Mouse (Mus musculus): ENCODE measurements around the gene Nufip2. TPM values are rescaled to one million over a fixed set of nuclear protein-coding genes. Genes with fewer than 3 reads are reported as not detected.

Nufip2 gene
- polyA plus RNA-seq, 1 experiment: 87.1 TPM

DNA sequence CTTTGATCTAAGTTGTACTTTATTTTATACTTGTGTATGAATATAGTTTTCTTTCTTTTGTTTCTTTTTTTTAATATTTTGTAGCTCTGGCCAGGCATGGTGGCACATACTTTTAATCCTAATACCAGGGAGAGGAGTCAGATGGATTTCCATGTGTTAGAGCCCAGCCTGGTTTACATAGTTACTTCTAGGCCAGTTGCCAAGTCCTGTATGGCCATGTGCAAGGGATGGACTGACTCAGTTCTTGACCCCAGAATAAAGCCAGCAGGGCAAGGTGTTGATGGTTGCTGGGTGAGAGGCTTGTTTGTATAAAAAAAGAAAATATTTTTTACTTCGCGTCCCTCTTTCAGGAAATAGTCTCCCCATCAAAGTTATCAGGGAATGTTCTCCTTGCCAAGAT lies 13.2 kb upstream of the Nufip2 start:
- TF ChIP-seq CTCF (IDR thresholded peaks at IDR 0.05; ENCODE audit: borderline replicate concordance, insufficient read depth, low read length) (no peak), POLR2A (IDR thresholded peaks at IDR 0.05; ENCODE audit: low read depth, low read length) (no peak)
- H3K27ac ChIP-seq (ENCODE audit: insufficient read depth, low read length): peak overlapping the region; percentile 61; the same call in 1 of the 2 replicates
- H3K4me1 ChIP-seq (ENCODE audit: control insufficient read depth, insufficient read depth, low read length): no peaks in the 10 kb centered on the region
- H3K4me3 ChIP-seq (ENCODE audit: insufficient read depth, low read length): no peak overlapping the region

- no peaks in the 10 kb centered on the region for H3K4me1 ChIP-seq (ENCODE audit: control insufficient read depth, insufficient read depth, low read length)
- H3K27ac ChIP-seq (ENCODE audit: insufficient read depth, low read length): peak overlapping the region; percentile 24; the same call in 1 of the 2 replicates
- TF ChIP-seq CTCF (IDR thresholded peaks at IDR 0.05; ENCODE audit: borderline replicate concordance, insufficient read depth, low read length): no peak
- no peak for TF ChIP-seq POLR2A (IDR thresholded peaks at IDR 0.05; ENCODE audit: low read depth, low read length)
Measured at GRCm38 (mm10) chr11:77673428-77673991, 12.4 kb upstream of the Nufip2 start.

GRCm38 (mm10) chr11:77680018-77680417 lies 5.9 kb upstream of the Nufip2 start:
- Histone ChIP-seq H3K4me1 (ENCODE audit: control insufficient read depth, insufficient read depth, low read length) (no peaks in the 10 kb centered on the region), H3K27ac (ENCODE audit: insufficient read depth, low read length) (no peak overlapping the region), H3K4me3 (ENCODE audit: insufficient read depth, low read length) (no peak overlapping the region)
- TF ChIP-seq CTCF (IDR thresholded peaks at IDR 0.05; ENCODE audit: borderline replicate concordance, insufficient read depth, low read length) (no peak), POLR2A (IDR thresholded peaks at IDR 0.05; ENCODE audit: low read depth, low read length) (no peak)

More at GRCm38 (mm10) chr11:77673428-77673991, 12.4 kb upstream of the Nufip2 start:
- H3K4me3 ChIP-seq (ENCODE audit: insufficient read depth, low read length): no peak overlapping the region

DNA sequence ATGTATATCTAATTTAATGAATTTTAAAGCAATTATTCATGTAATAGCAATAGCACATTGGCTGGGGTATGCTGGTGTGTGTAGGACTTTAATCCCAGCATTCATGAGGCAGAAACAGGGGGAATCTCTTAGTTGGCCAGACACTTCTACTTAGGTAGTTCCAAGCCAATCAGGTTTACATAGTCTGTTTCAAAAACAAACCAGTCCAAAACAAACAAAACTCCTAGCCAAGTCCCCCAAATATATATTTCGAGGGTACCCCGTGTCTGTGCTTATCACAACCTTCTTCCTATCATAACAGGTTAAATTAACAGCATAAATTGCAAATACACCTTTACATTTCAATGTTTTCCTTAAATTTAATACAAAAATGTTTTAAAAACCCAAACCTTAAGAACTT lies 1.1 kb upstream of the Nufip2 start:
- no peak for TF ChIP-seq POLR2A (IDR thresholded peaks at IDR 0.05; ENCODE audit: low read depth, low read length)
- TF ChIP-seq CTCF (IDR thresholded peaks at IDR 0.05; ENCODE audit: borderline replicate concordance, insufficient read depth, low read length): no peak
- Histone ChIP-seq H3K4me1 (ENCODE audit: control insufficient read depth, insufficient read depth, low read length) (peaks cover 4% of the 10 kb centered on the region; the same call in 1 of the 2 replicates), H3K4me3 (ENCODE audit: insufficient read depth, low read length) (no peak overlapping the region), H3K27ac (ENCODE audit: insufficient read depth, low read length) (no peak overlapping the region)

DNA sequence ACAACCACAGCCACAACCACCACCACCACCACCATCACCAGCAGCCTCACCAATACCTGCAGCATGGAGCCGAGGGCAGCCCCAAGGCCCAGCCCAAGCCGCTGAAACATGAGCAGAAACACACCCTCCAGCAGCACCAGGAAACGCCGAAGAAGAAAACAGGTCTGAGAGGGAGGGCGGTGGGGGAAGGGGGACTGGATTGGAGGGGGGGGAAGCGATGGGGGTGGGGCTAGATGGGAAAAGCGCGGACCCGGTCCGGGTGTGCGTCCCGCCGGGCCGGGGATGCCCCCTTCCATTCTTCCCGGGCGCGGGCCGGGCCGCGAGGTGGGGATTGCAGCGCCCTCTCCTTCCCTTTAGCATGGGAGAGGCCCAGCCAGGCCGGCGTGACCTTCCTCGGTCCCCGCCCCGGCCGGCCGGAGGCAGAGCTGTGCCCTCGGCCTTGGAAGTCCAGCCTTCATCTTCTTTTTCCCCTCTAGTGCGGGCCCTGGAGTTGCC lies 438 bp downstream of the Nufip2 start:
- peak overlapping the region; percentile 96 for H3K27ac ChIP-seq (ENCODE audit: insufficient read depth, low read length)
- peak overlapping the region; percentile 83 for H3K4me3 ChIP-seq (ENCODE audit: insufficient read depth, low read length)
- peaks cover 4% of the 10 kb centered on the region; the same call in 1 of the 2 replicates for H3K4me1 ChIP-seq (ENCODE audit: control insufficient read depth, insufficient read depth, low read length)
- TF ChIP-seq POLR2A (IDR thresholded peaks at IDR 0.05; ENCODE audit: low read depth, low read length) (no peak), CTCF (IDR thresholded peaks at IDR 0.05; ENCODE audit: borderline replicate concordance, insufficient read depth, low read length) (no peak)

- Histone ChIP-seq H3K4me3 (ENCODE audit: insufficient read depth, low read length) (peak overlapping the region; percentile 83), H3K4me1 (ENCODE audit: control insufficient read depth, insufficient read depth, low read length) (peaks cover 4% of the 10 kb centered on the region; the same call in 1 of the 2 replicates), H3K27ac (ENCODE audit: insufficient read depth, low read length) (peak overlapping the region; percentile 96)
- TF ChIP-seq POLR2A (IDR thresholded peaks at IDR 0.05; ENCODE audit: low read depth, low read length) (peak; percentile 50), CTCF (IDR thresholded peaks at IDR 0.05; ENCODE audit: borderline replicate concordance, insufficient read depth, low read length) (no peak)
Measured at GRCm38 (mm10) chr11:77686841-77687540, 1.0 kb downstream of the Nufip2 start.

- no peak for TF ChIP-seq CTCF (IDR thresholded peaks at IDR 0.05; ENCODE audit: borderline replicate concordance, insufficient read depth, low read length)
- TF ChIP-seq POLR2A (IDR thresholded peaks at IDR 0.05; ENCODE audit: low read depth, low read length): peak; percentile 32; the same call in 1 of the 2 replicates
- Histone ChIP-seq H3K27ac (ENCODE audit: insufficient read depth, low read length) (peak overlapping the region; percentile 70), H3K4me1 (ENCODE audit: control insufficient read depth, insufficient read depth, low read length) (peaks cover 4% of the 10 kb centered on the region; the same call in 1 of the 2 replicates), H3K4me3 (ENCODE audit: insufficient read depth, low read length) (peak overlapping the region; percentile 62)
Measured at GRCm38 (mm10) chr11:77687541-77688131, 1.7 kb downstream of the Nufip2 start.

DNA sequence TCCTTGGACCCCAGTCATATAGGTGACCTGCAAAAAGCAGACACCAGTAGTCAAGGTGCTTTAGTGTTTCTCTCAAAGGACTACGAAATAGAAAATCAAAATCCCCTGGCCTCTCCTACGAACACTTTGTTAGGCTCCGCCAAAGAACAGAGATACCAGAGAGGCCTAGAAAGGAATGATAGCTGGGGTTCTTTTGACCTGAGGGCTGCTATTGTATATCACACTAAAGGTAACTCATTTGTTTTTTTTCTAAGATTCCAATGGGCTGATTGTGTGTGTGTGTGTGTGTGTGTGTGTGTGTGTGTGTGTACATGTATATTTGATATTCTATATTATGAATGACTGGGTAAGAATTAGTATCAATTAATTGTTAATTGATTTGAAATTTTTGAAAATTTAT lies 7.1 kb downstream of the Nufip2 start:
- no peak for TF ChIP-seq POLR2A (IDR thresholded peaks at IDR 0.05; ENCODE audit: low read depth, low read length)
- no peak for TF ChIP-seq CTCF (IDR thresholded peaks at IDR 0.05; ENCODE audit: borderline replicate concordance, insufficient read depth, low read length)
- Histone ChIP-seq H3K4me3 (ENCODE audit: insufficient read depth, low read length) (no peak overlapping the region), H3K27ac (ENCODE audit: insufficient read depth, low read length) (no peak overlapping the region), H3K4me1 (ENCODE audit: control insufficient read depth, insufficient read depth, low read length) (peaks cover 4% of the 10 kb centered on the region; the same call in 1 of the 2 replicates)

DNA sequence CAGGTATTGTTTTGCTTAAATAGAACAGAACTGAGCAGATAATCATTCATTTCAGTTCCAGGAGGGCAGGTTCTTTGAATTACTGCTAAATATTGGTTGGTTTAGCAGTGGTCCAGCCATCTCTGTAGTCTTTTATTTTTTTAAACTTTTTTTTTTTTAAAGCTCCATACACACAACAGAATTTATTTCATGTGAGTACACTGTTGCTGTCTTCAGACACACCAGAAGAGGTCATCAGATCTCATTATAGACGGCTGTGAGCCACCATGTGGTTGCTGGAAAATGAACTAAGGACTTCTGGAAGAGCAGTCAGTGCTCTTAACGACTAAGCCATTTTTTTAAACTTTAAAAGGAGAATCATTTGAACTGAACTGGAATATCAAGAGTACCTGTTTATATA lies 11.3 kb downstream of the Nufip2 start:
- no peak overlapping the region for H3K4me3 ChIP-seq (ENCODE audit: insufficient read depth, low read length)
- no peaks in the 10 kb centered on the region; the same call in 1 of the 2 replicates for H3K4me1 ChIP-seq (ENCODE audit: control insufficient read depth, insufficient read depth, low read length)
- TF ChIP-seq POLR2A (IDR thresholded peaks at IDR 0.05; ENCODE audit: low read depth, low read length) (no peak), CTCF (IDR thresholded peaks at IDR 0.05; ENCODE audit: borderline replicate concordance, insufficient read depth, low read length) (no peak)
- H3K27ac ChIP-seq (ENCODE audit: insufficient read depth, low read length): no peak overlapping the region
